Mouse (Mus musculus): ENCODE measurements around the gene Vps4b.
"Not testable (repeated sequence)": the region's sequence is repeated elsewhere in the genome, so short reads cannot be mapped to it uniquely, and the experiment has no call there.

Vps4b gene

GRCm38 (mm10) chr1:106752013-106752412 is 44.5 kb downstream of the Vps4b start:
- DNase-seq (ENCODE audit: low spot score in 2 of 2): no peak

GRCm38 (mm10) chr1:106750656-106751055 is 45.9 kb downstream of the Vps4b start:
- DNase-seq (ENCODE audit: low spot score in 2 of 2): no peak

GRCm38 (mm10) chr1:106748555-106749315 is 47.8 kb downstream of the Vps4b start:
- no peak for DNase-seq (ENCODE audit: low spot score in 2 of 2)

GRCm38 (mm10) chr1:106742980-106743379 is 53.5 kb downstream of the Vps4b start:
- no peak for DNase-seq (ENCODE audit: low spot score in 2 of 2)

- DNase-seq (ENCODE audit: low spot score in 2 of 2): no peak
Observed at GRCm38 (mm10) chr1:106740735-106741134, 55.8 kb downstream of the Vps4b start.

GRCm38 (mm10) chr1:106739810-106740209 is 56.7 kb downstream of the Vps4b start:
- no peak for DNase-seq (ENCODE audit: low spot score in 2 of 2)

GRCm38 (mm10) chr1:106738092-106738491 is 58.4 kb downstream of the Vps4b start:
- DNase-seq (ENCODE audit: low spot score in 2 of 2): no peak

GRCm38 (mm10) chr1:106736211-106736610 is 60.3 kb downstream of the Vps4b start:
- DNase-seq (ENCODE audit: low spot score in 2 of 2): no peak

GRCm38 (mm10) chr1:106735586-106735985 is 60.9 kb downstream of the Vps4b start:
- peak in 1 of 2 experiments; percentile 29 for DNase-seq (ENCODE audit: low spot score in 2 of 2)

- DNase-seq (ENCODE audit: low spot score in 2 of 2): no peak
Observed at GRCm38 (mm10) chr1:106722061-106722460, 74.5 kb downstream of the Vps4b start.

- not testable (repeated sequence) for DNase-seq (ENCODE audit: low spot score in 2 of 2)
Observed at GRCm38 (mm10) chr1:106717736-106718135, 78.8 kb downstream of the Vps4b start.

- DNase-seq (ENCODE audit: low spot score in 2 of 2): peak; percentile 52 to 77
Observed at GRCm38 (mm10) chr1:106717071-106717601, 79.4 kb downstream of the Vps4b start.

GRCm38 (mm10) chr1:106716141-106716540 is 80.4 kb downstream of the Vps4b start:
- DNase-seq (ENCODE audit: low spot score in 2 of 2): no peak

- DNase-seq (ENCODE audit: low spot score in 2 of 2): no peak
Observed at GRCm38 (mm10) chr1:106715111-106716083, 81.1 kb downstream of the Vps4b start.

GRCm38 (mm10) chr1:106714530-106714981 is 82.0 kb downstream of the Vps4b start:
- DNase-seq (ENCODE audit: low spot score in 2 of 2): no peak

Data from frontal cortex, postnatal 14 days (tissue).